Comparison of ENCODE assay signal across 8 mouse cellular contexts in genomic region chr10:18508586-18508985, GRCm38 (mm10). TPM values are rescaled to one million over a fixed set of nuclear protein-coding genes. Genes with fewer than 3 reads are reported as not detected.
A peak's percentile ranks its signal among the peaks of the same experiment; 100 is the strongest.
DNase-seq lines count a peak whose midpoint lies in the region; ATAC-seq and TF ChIP-seq lines count a peak whose summit lies in the region.

No protein-coding gene starts in this region.

- no peak for TF ChIP-seq CTCF in lung, postnatal 0 days (IDR thresholded peaks at IDR 0.05)

- DNase-seq in midbrain, embryonic 14.5 days = no peak
- DNase-seq in layer of hippocampus, postnatal 14 days (ENCODE audit: low spot score in 2 of 2) = peak; percentile 31 to 74
- peak; percentile 80 for DNase-seq in thymus, postnatal 14 days
- DNase-seq in kidney, postnatal 10 days = no peak
- no peak for DNase-seq in lung, postnatal 0 days (ENCODE audit: low spot score)

- H3K36me3 ChIP-seq in forebrain, embryonic 15.5 days = no peaks in the 10 kb centered on the region
- H3K36me3 ChIP-seq in forebrain, embryonic 13.5 days (ENCODE audit: poor library complexity, severe bottlenecking) = peaks cover 18% of the 10 kb centered on the region; the same call in 1 of the 2 replicates
- H3K36me3 ChIP-seq in midbrain, embryonic 16.5 days (ENCODE audit: control insufficient read depth, insufficient read depth, low read length) = no peaks in the 10 kb centered on the region
- H3K36me3 ChIP-seq in midbrain, embryonic 14.5 days (ENCODE audit: control insufficient read depth, insufficient read depth, low read length) = peaks cover 16% of the 10 kb centered on the region; the same call in 1 of the 2 replicates
- 0 out of 2 replicates have a peak, but pooled peaks cover 3% of the 10 kb centered on the region for H3K36me3 ChIP-seq in lung, postnatal 0 days (ENCODE audit: insufficient read depth, low read length)

- WGBS in forebrain, embryonic 15.5 days = 54% methylated on average over 1 of the region's 1 CpGs
- WGBS in forebrain, embryonic 13.5 days = 71% methylated on average over 1 of the region's 1 CpGs
- WGBS in midbrain, embryonic 16.5 days = 74% methylated on average over 1 of the region's 1 CpGs
- 83% methylated on average over 1 of the region's 1 CpGs for WGBS in midbrain, embryonic 14.5 days
- WGBS in lung, postnatal 0 days = 91% methylated on average over 1 of the region's 1 CpGs

- no peak overlapping the region for H3K4me3 ChIP-seq in forebrain, embryonic 15.5 days
- H3K4me3 ChIP-seq in forebrain, embryonic 13.5 days = no peak overlapping the region
- no peak overlapping the region for H3K4me3 ChIP-seq in midbrain, embryonic 16.5 days (ENCODE audit: low read depth, low read length)
- H3K4me3 ChIP-seq in midbrain, embryonic 14.5 days (replicated peaks; ENCODE audit: low read depth, low read length) = no peak overlapping the region
- H3K4me3 ChIP-seq in lung, postnatal 0 days (ENCODE audit: low read depth, low read length) = no peak overlapping the region

- no peak for TF ChIP-seq EP300 in lung, postnatal 0 days (IDR thresholded peaks at IDR 0.05)

- H3K9ac ChIP-seq in forebrain, embryonic 15.5 days (replicated peaks) = no peak overlapping the region
- H3K9ac ChIP-seq in forebrain, embryonic 13.5 days = no peak overlapping the region
- no peak overlapping the region for H3K9ac ChIP-seq in midbrain, embryonic 16.5 days (ENCODE audit: low read depth, low read length)
- H3K9ac ChIP-seq in midbrain, embryonic 14.5 days (replicated peaks; ENCODE audit: low read length) = no peak overlapping the region
- no peak overlapping the region for H3K9ac ChIP-seq in lung, postnatal 0 days (replicated peaks; ENCODE audit: low read depth)

- no peak overlapping the region for H3K27ac ChIP-seq in forebrain, embryonic 15.5 days (replicated peaks)
- H3K27ac ChIP-seq in forebrain, embryonic 13.5 days = no peak overlapping the region
- H3K27ac ChIP-seq in midbrain, embryonic 16.5 days (ENCODE audit: low read length) = 0 out of 2 replicates have a peak overlapping the region, but pooled peaks have one; percentile 5
- H3K27ac ChIP-seq in midbrain, embryonic 14.5 days (replicated peaks; ENCODE audit: low read depth, low read length) = no peak overlapping the region
- no peak overlapping the region for H3K27ac ChIP-seq in lung, postnatal 0 days (ENCODE audit: low read length)

- no peaks in the 10 kb centered on the region for H3K27me3 ChIP-seq in forebrain, embryonic 15.5 days
- H3K27me3 ChIP-seq in forebrain, embryonic 13.5 days = no peaks in the 10 kb centered on the region
- no peaks in the 10 kb centered on the region for H3K27me3 ChIP-seq in midbrain, embryonic 16.5 days (ENCODE audit: control insufficient read depth, insufficient read depth, low read depth, low read length)
- no peaks in the 10 kb centered on the region for H3K27me3 ChIP-seq in midbrain, embryonic 14.5 days (ENCODE audit: control insufficient read depth, insufficient read depth, low read length)
- no peaks in the 10 kb centered on the region for H3K27me3 ChIP-seq in lung, postnatal 0 days (replicated peaks; ENCODE audit: insufficient read depth, low read length)

- H3K9me3 ChIP-seq in forebrain, embryonic 15.5 days = no peaks in the 10 kb centered on the region
- H3K9me3 ChIP-seq in forebrain, embryonic 13.5 days (replicated peaks) = no peaks in the 10 kb centered on the region
- no peaks in the 10 kb centered on the region for H3K9me3 ChIP-seq in midbrain, embryonic 16.5 days (replicated peaks; ENCODE audit: control insufficient read depth, low read length, poor library complexity, severe bottlenecking)
- H3K9me3 ChIP-seq in midbrain, embryonic 14.5 days (ENCODE audit: control insufficient read depth, low read length) = no peaks in the 10 kb centered on the region
- H3K9me3 ChIP-seq in lung, postnatal 0 days (ENCODE audit: low read length) = no peaks in the 10 kb centered on the region

- 0 out of 2 replicates have a peak, but pooled peaks have one; percentile 38 for ATAC-seq in forebrain, embryonic 15.5 days (replicated peaks)
- no peak; the same call in 1 of the 2 replicates for ATAC-seq in forebrain, embryonic 13.5 days
- ATAC-seq in midbrain, embryonic 16.5 days = peak; percentile 55; the same call in 1 of the 2 replicates
- no peak for ATAC-seq in midbrain, embryonic 14.5 days (ENCODE audit: low FRiP score, low TSS enrichment)
- ATAC-seq in lung, postnatal 0 days = no peak

- H3K4me1 ChIP-seq in forebrain, embryonic 15.5 days = peaks cover 38% of the 10 kb centered on the region
- peaks cover 39% of the 10 kb centered on the region for H3K4me1 ChIP-seq in forebrain, embryonic 13.5 days
- H3K4me1 ChIP-seq in midbrain, embryonic 16.5 days (ENCODE audit: control insufficient read depth, insufficient read depth, low read length) = peaks cover 14% of the 10 kb centered on the region
- no peaks in the 10 kb centered on the region for H3K4me1 ChIP-seq in midbrain, embryonic 14.5 days (ENCODE audit: control insufficient read depth, insufficient read depth, low read length)
- H3K4me1 ChIP-seq in lung, postnatal 0 days (ENCODE audit: insufficient read depth, low read depth, low read length) = no peaks in the 10 kb centered on the region

- H3K4me2 ChIP-seq in forebrain, embryonic 15.5 days (replicated peaks) = no peak overlapping the region
- no peak overlapping the region for H3K4me2 ChIP-seq in forebrain, embryonic 13.5 days
- no peak overlapping the region for H3K4me2 ChIP-seq in midbrain, embryonic 16.5 days (ENCODE audit: low read length)
- H3K4me2 ChIP-seq in midbrain, embryonic 14.5 days (ENCODE audit: low read length) = no peak overlapping the region
- no peak overlapping the region for H3K4me2 ChIP-seq in lung, postnatal 0 days (replicated peaks; ENCODE audit: low read depth, low read length)

RNA-seq across cellular contexts. Expression of gene Hebp2, which starts 37.3 kb away (rescaled TPM):
- polyA plus RNA-seq in forebrain, embryonic 15.5 days (2015; fragmentation: Nextera tagmentation; extraction: Ambion mirVana) = 5.3 and 6.5 TPM in 2 replicates
- polyA plus RNA-seq in forebrain, embryonic 13.5 days (2015; fragmentation: Nextera tagmentation; extraction: Ambion mirVana) = 5.3 and 5.7 TPM in 2 replicates
- 10.8 and 11.7 TPM in 2 replicates for polyA plus RNA-seq in midbrain, embryonic 16.5 days (2015; fragmentation: Nextera tagmentation; extraction: Ambion mirVana)
- polyA plus RNA-seq in midbrain, embryonic 14.5 days (2014; fragmentation: Nextera tagmentation; extraction: Ambion mirVana) = 8.2 and 9.4 TPM in 2 replicates
- 1 to 10 TPM; 3.9 to 4.0 TPM for total RNA-seq in layer of hippocampus, postnatal 14 days (2021)
- 2.7 and 3.4 TPM in 2 replicates for polyA plus RNA-seq in lung, postnatal 0 days (2015; fragmentation: Nextera tagmentation; extraction: Ambion mirVana)

Comparison
In these comparisons a context has a peak if more than half of its experiments do, and no peak if none do; other contexts are left out.
1. ATAC-seq: peak in forebrain, embryonic 15.5 days (single experiment) and midbrain, embryonic 16.5 days (single experiment); none in forebrain, embryonic 13.5 days (single experiment), midbrain, embryonic 14.5 days (single experiment) and lung, postnatal 0 days (single experiment).
2. DNase-seq: peak in layer of hippocampus, postnatal 14 days (2 of 2) and thymus, postnatal 14 days (single experiment); none in midbrain, embryonic 14.5 days (single experiment), kidney, postnatal 10 days (single experiment) and lung, postnatal 0 days (single experiment).